Comparison of ENCODE assay signal across 13 mouse cellular contexts in the genomic region with DNA sequence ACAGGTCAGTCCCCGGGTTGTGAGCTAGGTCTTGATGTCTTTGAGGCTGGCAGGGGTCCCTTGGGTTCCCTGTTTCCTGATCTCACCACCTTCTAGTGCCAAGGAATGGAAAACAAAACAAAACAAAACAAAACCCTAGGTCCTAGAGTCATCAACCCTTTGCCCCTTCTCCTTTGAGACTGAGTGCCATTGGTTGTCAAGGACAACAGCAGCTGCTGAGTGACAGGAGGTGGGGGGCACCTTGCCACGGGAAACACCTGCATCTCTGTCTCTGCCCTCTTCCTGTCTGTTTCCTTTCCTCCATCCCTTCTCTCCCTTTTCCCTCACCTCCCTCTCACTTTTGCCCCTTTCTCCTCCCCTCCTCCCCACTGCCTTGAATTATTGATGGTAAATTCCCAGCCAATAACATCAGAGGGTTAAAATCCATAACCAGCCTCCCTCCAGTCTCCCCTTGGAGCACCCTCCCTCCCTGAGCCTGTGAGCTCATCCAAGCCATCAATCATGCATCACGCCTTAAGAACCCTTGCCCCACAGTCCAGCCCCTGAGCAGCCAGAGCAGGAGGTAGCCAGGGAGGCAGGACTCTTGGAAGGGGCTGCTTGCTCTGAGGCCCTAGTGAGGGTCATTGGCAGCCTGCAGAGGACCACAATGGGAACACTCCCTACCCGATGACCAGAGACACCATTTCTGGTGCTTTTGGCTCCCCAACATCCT.
DNase-seq lines count a peak whose midpoint lies in the region; ATAC-seq lines count a peak whose summit lies in the region.
"Had no signal": no experiment of that assay in that cellular context is flagged by ENCODE, and none has a peak within 500 bp of the region (broad histone marks: within the 10 kb centered on the region; RNA-seq: fewer than 3 reads in every experiment).

No protein-coding gene starts in this region.

- intact Hi-C loops in heart, postnatal 25 days (cut with DNase I) = no loop called here

- peaks cover 23% of the 10 kb centered on the region; the same call in 1 of the 2 replicates for H3K27me3 ChIP-seq in heart, embryonic 10.5 days (ENCODE audit: insufficient read depth, poor library complexity, severe bottlenecking)
- no peaks in the 10 kb centered on the region for H3K27me3 ChIP-seq in heart, embryonic 12.5 days (replicated peaks)
- no peaks in the 10 kb centered on the region for H3K27me3 ChIP-seq in forebrain, embryonic 16.5 days (replicated peaks; ENCODE audit: control insufficient read depth, insufficient read depth, low read length)
- H3K27me3 ChIP-seq in midbrain, embryonic 12.5 days = no peaks in the 10 kb centered on the region
- 0 out of 2 replicates have a peak, but pooled peaks cover 2% of the 10 kb centered on the region for H3K27me3 ChIP-seq in liver, embryonic 12.5 days (replicated peaks)
- H3K27me3 ChIP-seq: limb, embryonic 15.5 days had no signal

- no peak overlapping the region for H3K4me3 ChIP-seq in heart, embryonic 10.5 days
- no peak overlapping the region for H3K4me3 ChIP-seq in heart, embryonic 12.5 days
- no peak overlapping the region for H3K4me3 ChIP-seq in forebrain, embryonic 16.5 days (replicated peaks; ENCODE audit: low read length)
- H3K4me3 ChIP-seq in midbrain, embryonic 12.5 days = no peak overlapping the region
- no peak overlapping the region for H3K4me3 ChIP-seq in liver, embryonic 12.5 days
- H3K4me3 ChIP-seq: heart, embryonic 13.5 days; limb, embryonic 15.5 days had no signal

- H3K4me2 ChIP-seq in heart, embryonic 12.5 days = no peak overlapping the region
- H3K4me2 ChIP-seq in forebrain, embryonic 16.5 days (ENCODE audit: low read length) = no peak overlapping the region
- H3K4me2 ChIP-seq in midbrain, embryonic 12.5 days (replicated peaks) = no peak overlapping the region
- H3K4me2 ChIP-seq in liver, embryonic 12.5 days = no peak overlapping the region
- H3K4me2 ChIP-seq: heart, embryonic 13.5 days; limb, embryonic 15.5 days had no signal

- H3K27ac ChIP-seq in heart, embryonic 10.5 days = peak overlapping the region; percentile 29; the same call in 1 of the 2 replicates
- no peak overlapping the region for H3K27ac ChIP-seq in heart, embryonic 12.5 days (ENCODE audit: poor library complexity, severe bottlenecking)
- H3K27ac ChIP-seq in forebrain, embryonic 16.5 days (ENCODE audit: low read length) = peak overlapping the region; percentile 58
- 0 out of 2 replicates have a peak overlapping the region, but pooled peaks have one; percentile 15 for H3K27ac ChIP-seq in midbrain, embryonic 12.5 days (replicated peaks)
- H3K27ac ChIP-seq in liver, embryonic 12.5 days = no peak overlapping the region
- H3K27ac ChIP-seq: heart, embryonic 13.5 days; limb, embryonic 15.5 days; macrophage had no signal

- H3K36me3 ChIP-seq in heart, embryonic 10.5 days = no peaks in the 10 kb centered on the region
- H3K36me3 ChIP-seq in heart, embryonic 12.5 days = no peaks in the 10 kb centered on the region
- H3K36me3 ChIP-seq in forebrain, embryonic 16.5 days (ENCODE audit: control insufficient read depth, insufficient read depth) = no peaks in the 10 kb centered on the region
- H3K36me3 ChIP-seq in midbrain, embryonic 12.5 days = no peaks in the 10 kb centered on the region
- H3K36me3 ChIP-seq in liver, embryonic 12.5 days = no peaks in the 10 kb centered on the region
- H3K36me3 ChIP-seq: heart, embryonic 13.5 days; limb, embryonic 15.5 days had no signal

- peaks cover 50% of the 10 kb centered on the region for H3K4me1 ChIP-seq in heart, embryonic 10.5 days
- H3K4me1 ChIP-seq in heart, embryonic 12.5 days (replicated peaks) = peaks cover 11% of the 10 kb centered on the region
- H3K4me1 ChIP-seq in forebrain, embryonic 16.5 days (replicated peaks; ENCODE audit: control insufficient read depth, insufficient read depth, low read length) = peaks cover 21% of the 10 kb centered on the region
- peaks cover 12% of the 10 kb centered on the region; the same call in 1 of the 2 replicates for H3K4me1 ChIP-seq in midbrain, embryonic 12.5 days
- H3K4me1 ChIP-seq in liver, embryonic 12.5 days = no peaks in the 10 kb centered on the region

- WGBS in heart, embryonic 10.5 days = 50% methylated on average over 4 of the region's 4 CpGs
- WGBS in heart, embryonic 12.5 days = 47% methylated on average over 4 of the region's 4 CpGs
- 47% methylated on average over 4 of the region's 4 CpGs for WGBS in forebrain, embryonic 16.5 days
- 41% methylated on average over 4 of the region's 4 CpGs for WGBS in midbrain, embryonic 12.5 days
- 43% methylated on average over 4 of the region's 4 CpGs for WGBS in liver, embryonic 12.5 days (ENCODE audit: insufficient replicate concordance)

- no peak for ATAC-seq in heart, embryonic 12.5 days (ENCODE audit: insufficient number of reproducible peaks, low FRiP score)
- ATAC-seq in forebrain, embryonic 16.5 days = peak; percentile 9; the same call in 1 of the 2 replicates
- ATAC-seq in midbrain, embryonic 12.5 days (ENCODE audit: low FRiP score, low read depth) = peak; percentile 63
- ATAC-seq in liver, embryonic 12.5 days = no peak
- ATAC-seq: CD4-positive, CD25-positive, alpha-beta regulatory T cell, adult 4 months had no signal

- no peak for DNase-seq in heart, embryonic 10.5 days (ENCODE audit: low spot score)
- DNase-seq in thymus, postnatal 0 days (ENCODE audit: low spot score) = peak; percentile 57
- DNase-seq in heart, postnatal 25 days (ENCODE audit: low spot score) = no peak
- no peak for DNase-seq in lung, postnatal 10 days
- DNase-seq: kidney, adult 8-10 months had no signal

- no peaks in the 10 kb centered on the region for H3K9me3 ChIP-seq in heart, embryonic 10.5 days
- no peaks in the 10 kb centered on the region for H3K9me3 ChIP-seq in heart, embryonic 12.5 days (replicated peaks)
- no peaks in the 10 kb centered on the region for H3K9me3 ChIP-seq in forebrain, embryonic 16.5 days (ENCODE audit: control insufficient read depth, low read length)
- H3K9me3 ChIP-seq in midbrain, embryonic 12.5 days = no peaks in the 10 kb centered on the region
- no peaks in the 10 kb centered on the region for H3K9me3 ChIP-seq in liver, embryonic 12.5 days (replicated peaks)
- H3K9me3 ChIP-seq: heart, embryonic 13.5 days; limb, embryonic 15.5 days had no signal

- no peak overlapping the region for H3K9ac ChIP-seq in heart, embryonic 12.5 days
- H3K9ac ChIP-seq in forebrain, embryonic 16.5 days (replicated peaks; ENCODE audit: low read depth, low read length) = no peak overlapping the region
- no peak overlapping the region for H3K9ac ChIP-seq in midbrain, embryonic 12.5 days (replicated peaks)
- no peak overlapping the region for H3K9ac ChIP-seq in liver, embryonic 12.5 days
- H3K9ac ChIP-seq: heart, embryonic 13.5 days; limb, embryonic 15.5 days had no signal

Comparison
In these comparisons a context has a peak if more than half of its experiments do, and no peak if none do; other contexts are left out.
1. H3K27ac ChIP-seq: peak in heart, embryonic 10.5 days (single experiment), forebrain, embryonic 16.5 days (single experiment) and midbrain, embryonic 12.5 days (single experiment); none in heart, embryonic 12.5 days (single experiment) and liver, embryonic 12.5 days (single experiment).
2. ATAC-seq: peak in forebrain, embryonic 16.5 days (single experiment) and midbrain, embryonic 12.5 days (single experiment); none in heart, embryonic 12.5 days (single experiment) and liver, embryonic 12.5 days (single experiment).